Mouse (Mus musculus): ENCODE results near the gene Fam174a. TPM values are rescaled to one million over a fixed set of nuclear protein-coding genes. Genes with fewer than 3 reads are reported as not detected.

Gene Fam174a
- total RNA-seq, 1 experiment, result 4.7 TPM

GRCm38 (mm10) chr1:95326856-95327255 lies 13.4 kb downstream of the Fam174a start:
- Histone ChIP-seq H3K4me1 (ENCODE audit: control insufficient read depth in 2 of 2, insufficient read depth in 2 of 2, low read length in 2 of 2, poor library complexity in 1 of 2) (no peaks in the 10 kb centered on the region), H3K36me3 (ENCODE audit: control insufficient read depth, insufficient read depth, low read length, poor library complexity, severe bottlenecking) (no peaks in the 10 kb centered on the region), H3K4me3 (ENCODE audit: insufficient read depth in 1 of 2, low read depth in 1 of 2, low read length in 2 of 2, poor library complexity in 1 of 2, severe bottlenecking in 1 of 2) (no peak overlapping the region), H3K9ac (ENCODE audit: insufficient read depth, low read depth, low read length, poor library complexity, severe bottlenecking) (no peak overlapping the region), H3K9me3 (ENCODE audit: control insufficient read depth, insufficient read depth, low read depth, low read length) (no peaks in the 10 kb centered on the region), H3K27ac (ENCODE audit: insufficient read depth, low read depth, low read length, poor library complexity, severe bottlenecking) (no peak overlapping the region)
- in situ Hi-C loops (cut with MboI; ENCODE audit: low sequenced_read_pairs in 2 of 2, unreplicated experiment in 2 of 2), result no loop called here
- TF ChIP-seq HCFC1 (IDR thresholded peaks at IDR 0.05; ENCODE audit: borderline replicate concordance, insufficient read depth, low read length) (no peak), CHD2 (IDR thresholded peaks at IDR 0.05; ENCODE audit: low read depth, low read length) (no peak)
- no peak for DNase-seq (ENCODE audit: low read depth, low spot score)

GRCm38 (mm10) chr1:95339618-95340017 lies 26.2 kb downstream of the Fam174a start:
- TF ChIP-seq MAFK (IDR thresholded peaks at IDR 0.05; ENCODE audit: insufficient read depth, low read depth, low read length) (no peak), ZNF384 (IDR thresholded peaks at IDR 0.05; ENCODE audit: low read depth, low read length) (no peak), HCFC1 (IDR thresholded peaks at IDR 0.05; ENCODE audit: borderline replicate concordance, insufficient read depth, low read length) (no peak), ZC3H11A (IDR thresholded peaks at IDR 0.05; ENCODE audit: borderline replicate concordance, low read depth, low read length) (no peak), CHD2 (IDR thresholded peaks at IDR 0.05; ENCODE audit: low read depth, low read length) (no peak)
- H3K36me3 ChIP-seq (ENCODE audit: control insufficient read depth, insufficient read depth, low read length, poor library complexity, severe bottlenecking), result no peaks in the 10 kb centered on the region
- H3K4me3 ChIP-seq (ENCODE audit: insufficient read depth in 1 of 2, low read depth in 1 of 2, low read length in 2 of 2, poor library complexity in 1 of 2, severe bottlenecking in 1 of 2), result no peak overlapping the region
- no peaks in the 10 kb centered on the region for H3K4me1 ChIP-seq (ENCODE audit: control insufficient read depth in 2 of 2, insufficient read depth in 2 of 2, low read length in 2 of 2, poor library complexity in 1 of 2)
- in situ Hi-C loops (cut with MboI; ENCODE audit: low sequenced_read_pairs in 2 of 2, unreplicated experiment in 2 of 2), result no loop called here
- H3K27ac ChIP-seq (ENCODE audit: insufficient read depth, low read depth, low read length, poor library complexity, severe bottlenecking), result no peak overlapping the region
- DNase-seq (ENCODE audit: low read depth, low spot score), result no peak
- no peaks in the 10 kb centered on the region for H3K9me3 ChIP-seq (ENCODE audit: control insufficient read depth, insufficient read depth, low read depth, low read length)
- H3K9ac ChIP-seq (ENCODE audit: insufficient read depth, low read depth, low read length, poor library complexity, severe bottlenecking), result no peak overlapping the region

- in situ Hi-C loops (cut with MboI; ENCODE audit: low sequenced_read_pairs in 2 of 2, unreplicated experiment in 2 of 2), result no loop called here
- H3K9me3 ChIP-seq (ENCODE audit: control insufficient read depth, insufficient read depth, low read depth, low read length), result no peaks in the 10 kb centered on the region
- no peaks in the 10 kb centered on the region for H3K4me1 ChIP-seq (ENCODE audit: control insufficient read depth in 2 of 2, insufficient read depth in 2 of 2, low read length in 2 of 2, poor library complexity in 1 of 2)
- no peaks in the 10 kb centered on the region for H3K36me3 ChIP-seq (ENCODE audit: control insufficient read depth, insufficient read depth, low read length, poor library complexity, severe bottlenecking)
- no peak for DNase-seq (ENCODE audit: low read depth, low spot score)
- H3K9ac ChIP-seq (ENCODE audit: insufficient read depth, low read depth, low read length, poor library complexity, severe bottlenecking), result no peak overlapping the region
- no peak overlapping the region for H3K4me3 ChIP-seq (ENCODE audit: insufficient read depth in 1 of 2, low read depth in 1 of 2, low read length in 2 of 2, poor library complexity in 1 of 2, severe bottlenecking in 1 of 2)
- H3K27ac ChIP-seq (ENCODE audit: insufficient read depth, low read depth, low read length, poor library complexity, severe bottlenecking), result no peak overlapping the region
- TF ChIP-seq ZC3H11A (IDR thresholded peaks at IDR 0.05; ENCODE audit: borderline replicate concordance, low read depth, low read length) (no peak), CHD2 (IDR thresholded peaks at IDR 0.05; ENCODE audit: low read depth, low read length) (no peak), HCFC1 (IDR thresholded peaks at IDR 0.05; ENCODE audit: borderline replicate concordance, insufficient read depth, low read length) (no peak), MAFK (IDR thresholded peaks at IDR 0.05; ENCODE audit: insufficient read depth, low read depth, low read length) (no peak), ZNF384 (IDR thresholded peaks at IDR 0.05; ENCODE audit: low read depth, low read length) (no peak)
These were observed 28.8 kb downstream of the Fam174a start for GRCm38 (mm10) chr1:95342242-95342641.

GRCm38 (mm10) chr1:95343585-95344485 lies 30.4 kb downstream of the Fam174a start:
- no peak overlapping the region for H3K27ac ChIP-seq (ENCODE audit: insufficient read depth, low read depth, low read length, poor library complexity, severe bottlenecking)
- TF ChIP-seq ZNF384 (IDR thresholded peaks at IDR 0.05; ENCODE audit: low read depth, low read length) (no peak), ZC3H11A (IDR thresholded peaks at IDR 0.05; ENCODE audit: borderline replicate concordance, low read depth, low read length) (no peak)
- no peak overlapping the region for H3K4me3 ChIP-seq (ENCODE audit: insufficient read depth in 1 of 2, low read depth in 1 of 2, low read length in 2 of 2, poor library complexity in 1 of 2, severe bottlenecking in 1 of 2)
- no peaks in the 10 kb centered on the region for H3K36me3 ChIP-seq (ENCODE audit: control insufficient read depth, insufficient read depth, low read length, poor library complexity, severe bottlenecking)
- no peak for DNase-seq (ENCODE audit: low read depth, low spot score)
- no peak overlapping the region for H3K9ac ChIP-seq (ENCODE audit: insufficient read depth, low read depth, low read length, poor library complexity, severe bottlenecking)
- H3K4me1 ChIP-seq (ENCODE audit: control insufficient read depth in 2 of 2, insufficient read depth in 2 of 2, low read length in 2 of 2, poor library complexity in 1 of 2), result no peaks in the 10 kb centered on the region
- no peaks in the 10 kb centered on the region for H3K9me3 ChIP-seq (ENCODE audit: control insufficient read depth, insufficient read depth, low read depth, low read length)
- in situ Hi-C loops (cut with MboI; ENCODE audit: low sequenced_read_pairs in 2 of 2, unreplicated experiment in 2 of 2), result no loop called here

GRCm38 (mm10) chr1:95354146-95354545 lies 40.7 kb downstream of the Fam174a start:
- Histone ChIP-seq H3K27ac (ENCODE audit: insufficient read depth, low read depth, low read length, poor library complexity, severe bottlenecking) (no peak overlapping the region), H3K9me3 (ENCODE audit: control insufficient read depth, insufficient read depth, low read depth, low read length) (no peaks in the 10 kb centered on the region), H3K4me3 (ENCODE audit: insufficient read depth in 1 of 2, low read depth in 1 of 2, low read length in 2 of 2, poor library complexity in 1 of 2, severe bottlenecking in 1 of 2) (no peak overlapping the region), H3K4me1 (ENCODE audit: control insufficient read depth in 2 of 2, insufficient read depth in 2 of 2, low read length in 2 of 2, poor library complexity in 1 of 2) (no peaks in the 10 kb centered on the region), H3K9ac (ENCODE audit: insufficient read depth, low read depth, low read length, poor library complexity, severe bottlenecking) (no peak overlapping the region), H3K36me3 (ENCODE audit: control insufficient read depth, insufficient read depth, low read length, poor library complexity, severe bottlenecking) (no peaks in the 10 kb centered on the region)
- TF ChIP-seq MAFK (IDR thresholded peaks at IDR 0.05; ENCODE audit: insufficient read depth, low read depth, low read length) (no peak), ZNF384 (IDR thresholded peaks at IDR 0.05; ENCODE audit: low read depth, low read length) (no peak), ZC3H11A (IDR thresholded peaks at IDR 0.05; ENCODE audit: borderline replicate concordance, low read depth, low read length) (no peak), HCFC1 (IDR thresholded peaks at IDR 0.05; ENCODE audit: borderline replicate concordance, insufficient read depth, low read length) (no peak), CHD2 (IDR thresholded peaks at IDR 0.05; ENCODE audit: low read depth, low read length) (no peak)
- in situ Hi-C loops (cut with MboI; ENCODE audit: low sequenced_read_pairs in 2 of 2, unreplicated experiment in 2 of 2), result no loop called here
- no peak for DNase-seq (ENCODE audit: low read depth, low spot score)
